Mouse (Mus musculus): ENCODE measurements around the gene Lsamp.
"Not testable (repeated sequence)": the region's sequence is repeated elsewhere in the genome, so short reads cannot be mapped to it uniquely, and the experiment has no call there.

Gene Lsamp

GRCm38 (mm10) chr16:41965636-41966035 lies 1981.5 kb downstream of the Lsamp start:
- DNase-seq, result no peak

- no peak for DNase-seq
Measured at GRCm38 (mm10) chr16:41969215-41969614, 1985.1 kb downstream of the Lsamp start.

- DNase-seq, result no peak
Measured at GRCm38 (mm10) chr16:41974866-41975719, 1990.9 kb downstream of the Lsamp start.

GRCm38 (mm10) chr16:41976897-41977296 lies 1992.7 kb downstream of the Lsamp start:
- DNase-seq, result no peak

GRCm38 (mm10) chr16:41996956-41997355 lies 2012.8 kb downstream of the Lsamp start:
- no peak for DNase-seq

- no peak for DNase-seq
Measured at GRCm38 (mm10) chr16:42002925-42003324, 2018.8 kb downstream of the Lsamp start.

- DNase-seq, result not testable (repeated sequence)
Measured at GRCm38 (mm10) chr16:42003506-42003905, 2019.3 kb downstream of the Lsamp start.

GRCm38 (mm10) chr16:42004166-42004565 lies 2020.0 kb downstream of the Lsamp start:
- DNase-seq, result no peak

GRCm38 (mm10) chr16:42014937-42015336 lies 2030.8 kb downstream of the Lsamp start:
- DNase-seq, result no peak

- DNase-seq, result no peak
Measured at GRCm38 (mm10) chr16:42015443-42015842, 2031.3 kb downstream of the Lsamp start.

- DNase-seq, result no peak
Measured at GRCm38 (mm10) chr16:42016791-42017643, 2032.9 kb downstream of the Lsamp start.

- DNase-seq, result no peak
Measured at GRCm38 (mm10) chr16:42022566-42022965, 2038.4 kb downstream of the Lsamp start.

GRCm38 (mm10) chr16:42032030-42032429 lies 2047.9 kb downstream of the Lsamp start:
- DNase-seq, result no peak

- no peak for DNase-seq
Measured at GRCm38 (mm10) chr16:42033449-42033848, 2049.3 kb downstream of the Lsamp start.

GRCm38 (mm10) chr16:42048138-42048537 lies 2064.0 kb downstream of the Lsamp start:
- no peak for DNase-seq

- no peak for DNase-seq
Measured at GRCm38 (mm10) chr16:42059927-42060326, 2075.8 kb downstream of the Lsamp start.

GRCm38 (mm10) chr16:42074325-42074724 lies 2090.2 kb downstream of the Lsamp start:
- DNase-seq, result no peak

GRCm38 (mm10) chr16:42079573-42079972 lies 2095.4 kb downstream of the Lsamp start:
- DNase-seq, result no peak

- no peak for DNase-seq
Measured at GRCm38 (mm10) chr16:42081611-42082010, 2097.4 kb downstream of the Lsamp start.

- DNase-seq, result no peak
Measured at GRCm38 (mm10) chr16:42097510-42097909, 2113.3 kb downstream of the Lsamp start.

GRCm38 (mm10) chr16:42102186-42102585 lies 2118.0 kb downstream of the Lsamp start:
- DNase-seq, result no peak

- DNase-seq, result no peak
Measured at GRCm38 (mm10) chr16:42102635-42103034, 2118.5 kb downstream of the Lsamp start.

- DNase-seq, result no peak
Measured at GRCm38 (mm10) chr16:42112251-42112650, 2128.1 kb downstream of the Lsamp start.

GRCm38 (mm10) chr16:42113246-42113645 lies 2129.1 kb downstream of the Lsamp start:
- no peak for DNase-seq
